23 mouse cellular contexts compared by ENCODE assay signal in the genomic region with DNA sequence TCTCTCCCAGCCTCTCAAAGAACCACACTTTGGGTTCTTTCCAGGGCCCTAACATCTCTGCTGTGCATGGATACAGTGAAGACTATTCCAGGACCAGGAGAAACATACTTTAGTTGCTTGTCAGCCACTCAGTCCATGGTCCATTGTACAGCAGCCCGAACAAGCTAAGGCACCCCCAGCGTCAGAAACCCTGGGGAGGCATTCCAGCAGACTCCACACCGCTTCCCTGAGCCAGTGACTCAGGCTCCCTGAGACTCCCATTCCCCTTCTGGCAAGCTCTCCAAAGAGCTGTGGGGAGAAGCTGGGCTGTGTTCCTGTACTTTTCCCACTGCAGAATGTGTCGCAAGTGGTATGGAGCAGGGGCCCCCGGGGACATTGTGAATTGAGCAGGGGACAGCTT.
DNase-seq lines count a peak whose midpoint lies in the region; ATAC-seq and TF ChIP-seq lines count a peak whose summit lies in the region.
"Had no signal": no experiment of that assay in that cellular context is flagged by ENCODE, and none has a peak within 500 bp of the region (broad histone marks: within the 10 kb centered on the region; RNA-seq: fewer than 3 reads in every experiment).

No protein-coding gene starts in this region.

- POLR2A ChIA-PET in Patski (lab: Charles Lee), result no interaction called here

- CTCF ChIA-PET in Patski (lab: Charles Lee), result interaction anchor here (0.9 to 2.0 kb wide), 2 partner anchors 25 to 97 kb away, joined by 3 to 5 read pairs; no protein-coding TSS in a partner anchor

- in situ Hi-C loops in Patski (cut with MboI; ENCODE audit: low pct_unique_long_range_greater_than_20kb), result no loop called here

- peak; percentile 71 for ATAC-seq in Patski
- ATAC-seq: activated CD4-positive, CD25-positive, alpha-beta regulatory T cell, adult 4 months; forebrain, embryonic 13.5 days; forebrain, embryonic 16.5 days; hindbrain, postnatal 0 days; inflammation-experienced regulatory T-cells, adult 6 months; intestine, embryonic 16.5 days had no signal

- DNase-seq in kidney, adult 18-20 months, result peak; percentile 16
- DNase-seq in kidney, postnatal 10 days, result no peak
- peak; percentile 71 for DNase-seq in Muller cell, postnatal 12 days (ENCODE audit: inconsistent ontology term)
- peak; percentile 57 for DNase-seq in Patski (ENCODE audit: low read depth, low spot score)
- no peak for DNase-seq in gastrocnemius, adult 18-20 months (ENCODE audit: low spot score)
- DNase-seq in embryo, embryonic 11 days, result no peak
- DNase-seq: adrenal gland, postnatal 14 days; cerebellum, adult 11 months; cerebellum, adult 2 months; cerebellum, adult 9-11 months; cerebellum, postnatal 25 days; gastrocnemius, postnatal 25 days; heart, adult 18-20 months; heart, postnatal 10 days; heart, postnatal 4 days; kidney, adult 2 months had no signal

- H3K27me3 ChIP-seq in Patski, result no peaks in the 10 kb centered on the region
- H3K27me3 ChIP-seq: embryonic facial prominence, embryonic 13.5 days; forebrain, embryonic 13.5 days had no signal

- no peak for TF ChIP-seq CTCF in Patski (IDR thresholded peaks at IDR 0.05)

Comparison
In these comparisons a context has a peak if more than half of its experiments do, and no peak if none do; other contexts are left out.
1. DNase-seq: peak in kidney, adult 18-20 months (single experiment), Muller cell, postnatal 12 days (single experiment) and Patski (single experiment); none in kidney, postnatal 10 days (single experiment), gastrocnemius, adult 18-20 months (single experiment) and embryo, embryonic 11 days (single experiment).